Mouse (Mus musculus) neutrophil, adult 5-6 weeks (primary cell): ENCODE measurements around the gene Kif12. TPM values are rescaled to one million over a fixed set of nuclear protein-coding genes. Genes with fewer than 3 reads are reported as not detected.

Experiments used
- ATAC-seq: fragments of 151-379, 151-347 bp; 2 replicates; pipeline ENCODE4 v1.8.0; 2017; ENCODE audit warnings: mild to moderate bottlenecking, moderate TSS enrichment; ENCODE audit not compliant: insufficient number of reproducible peaks, poor library complexity, low FRiP score, severe bottlenecking; ENCODE audit errors: extremely low read depth
- total RNA-seq: library from RNA; stranded (forward); fragments of 200-1000 nt; gene quantifications from 2 replicates; pipeline ENCODE4 v1.2.3, GENCODE M21; 2017

The Kif12 gene
- total RNA-seq = not detected in 2 replicates

DNA sequence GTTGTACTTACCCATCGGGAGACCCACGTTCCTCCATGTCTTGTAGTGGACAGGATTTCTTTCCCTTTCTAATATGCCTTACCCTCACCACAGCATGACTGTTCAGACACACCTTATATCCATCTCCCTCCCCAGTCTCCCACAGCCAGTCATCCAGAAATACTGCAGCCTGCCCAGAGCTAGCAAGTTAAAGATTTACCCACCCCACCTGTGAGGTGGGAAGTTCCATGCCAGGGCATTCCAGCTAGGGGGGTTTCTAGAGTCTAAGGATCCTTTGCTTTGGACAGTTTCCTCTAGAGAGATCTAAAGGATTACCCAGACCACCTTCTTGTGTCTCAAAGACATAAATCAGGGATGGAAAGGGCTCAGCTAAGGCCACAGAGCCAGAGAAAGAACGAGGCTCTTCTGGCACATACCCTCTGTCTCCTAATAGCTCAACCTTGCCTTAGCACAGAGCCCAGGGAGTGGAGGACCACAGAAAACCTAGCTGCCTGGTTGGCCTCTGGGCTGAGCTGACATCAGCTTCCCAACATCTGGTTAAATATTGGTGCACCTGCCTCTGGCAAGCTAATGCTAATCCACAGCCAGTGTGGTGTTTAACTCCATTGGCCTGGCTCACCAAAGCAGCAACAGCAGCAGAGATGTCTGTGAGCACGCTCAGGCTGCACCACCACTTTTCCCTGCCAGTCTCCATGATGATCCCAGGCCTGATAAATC is at the start of gene Kif12:
Gene Kif12 (minus strand): TSS at position 163 of the 717 bp plus-strand sequence.
- ATAC-seq = no peak

DNA sequence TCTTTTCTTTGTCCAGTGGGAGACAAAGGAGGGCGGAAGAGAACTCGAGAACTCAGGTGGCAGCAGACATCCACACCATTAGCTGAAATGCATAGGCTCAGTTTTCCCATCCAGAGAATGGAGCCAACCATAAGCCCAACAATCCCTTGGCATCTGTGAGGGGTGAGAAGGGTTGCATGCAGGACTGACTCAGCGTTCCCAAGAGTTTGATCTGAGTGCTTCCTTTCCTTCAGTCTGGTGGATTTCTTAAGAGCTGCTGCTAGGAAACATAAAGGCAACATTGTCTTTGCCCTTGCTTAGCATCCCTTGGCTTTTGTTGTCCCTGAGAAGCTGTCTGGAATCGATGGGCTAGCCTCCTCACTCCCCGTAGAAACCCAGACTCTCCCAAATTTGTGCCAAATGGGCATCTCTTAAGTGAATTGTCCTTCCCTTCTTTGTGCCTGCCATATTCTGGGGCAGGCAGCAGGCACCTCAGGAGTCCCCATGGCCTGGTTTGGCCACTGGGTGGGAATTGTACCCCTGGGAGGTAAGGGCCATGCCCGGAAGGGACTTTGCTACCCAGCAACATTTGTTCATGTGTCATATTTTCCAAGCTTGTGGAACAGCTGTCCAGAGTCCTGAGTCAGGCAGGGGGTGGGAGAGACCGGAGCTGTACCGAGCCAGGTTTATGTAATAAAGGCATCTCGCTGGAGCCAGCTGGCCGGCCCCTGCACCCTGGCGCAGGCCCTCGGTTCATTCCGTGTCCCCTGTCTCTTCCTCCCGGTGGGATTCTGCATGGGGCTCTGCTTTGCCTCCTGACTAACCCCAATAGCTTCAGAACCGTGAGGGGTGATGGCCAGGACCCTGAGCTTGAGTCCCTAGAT is 49.4 kb upstream of the Kif12 start:
- no peak for ATAC-seq

DNA sequence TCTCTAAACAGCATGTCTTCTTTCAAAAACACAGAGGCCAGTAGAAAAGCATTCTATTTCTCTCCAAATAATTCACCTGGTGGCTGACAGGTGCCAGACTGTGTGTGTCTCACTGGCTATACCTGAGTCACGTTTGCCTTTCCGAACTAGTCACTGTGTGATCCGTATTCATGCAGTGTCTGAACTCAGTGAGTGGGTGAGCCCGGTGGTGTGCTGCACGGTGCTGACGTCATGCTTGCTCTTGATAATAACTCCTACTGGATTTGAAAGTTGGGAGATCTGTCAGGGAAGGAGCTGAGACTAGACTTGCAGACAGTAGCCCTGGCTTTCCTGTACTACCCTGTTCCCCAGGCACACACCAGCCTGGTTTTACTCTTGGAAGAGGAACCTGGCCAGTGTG is 47.7 kb upstream of the Kif12 start:
- no peak for ATAC-seq

DNA sequence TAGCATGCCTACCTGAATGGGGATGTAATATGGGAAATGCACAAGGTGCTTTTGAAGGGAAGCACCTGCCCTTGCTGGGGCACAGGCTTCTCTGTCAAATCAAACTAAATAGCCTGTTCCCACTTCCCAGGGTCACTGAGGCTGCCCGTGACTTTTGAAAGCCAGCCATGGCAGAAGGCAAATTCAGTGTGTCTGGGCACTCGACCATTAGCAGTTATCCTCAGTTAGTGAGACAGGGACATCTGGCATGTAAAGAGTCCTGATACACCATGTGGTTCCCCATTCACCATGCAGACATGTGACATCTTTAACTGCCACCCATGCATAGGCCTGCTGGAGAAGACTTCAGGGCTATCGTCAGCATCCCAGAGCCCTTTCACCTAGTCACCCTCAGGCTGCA is 47.1 kb upstream of the Kif12 start:
- ATAC-seq = no peak

DNA sequence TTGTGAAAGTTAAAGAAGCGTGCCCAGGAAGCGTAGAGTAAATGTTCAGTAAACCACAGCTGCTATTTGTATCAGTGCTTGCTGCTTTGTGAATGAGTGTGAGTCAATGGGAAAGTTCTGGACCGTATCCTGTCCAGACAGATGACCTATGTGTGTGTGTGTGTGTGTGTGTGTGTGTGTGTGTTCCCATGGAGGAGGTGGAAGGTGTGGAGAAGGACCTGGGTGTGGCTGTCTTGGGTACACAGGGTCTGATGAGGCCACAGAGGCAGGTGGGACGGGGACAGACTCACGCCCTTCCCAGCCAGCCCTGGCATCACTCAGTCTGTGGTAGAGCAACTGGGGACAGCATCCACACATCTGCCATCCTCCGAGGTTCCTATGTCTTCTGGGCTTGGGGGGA is 45.6 kb upstream of the Kif12 start:
- ATAC-seq = no peak

DNA sequence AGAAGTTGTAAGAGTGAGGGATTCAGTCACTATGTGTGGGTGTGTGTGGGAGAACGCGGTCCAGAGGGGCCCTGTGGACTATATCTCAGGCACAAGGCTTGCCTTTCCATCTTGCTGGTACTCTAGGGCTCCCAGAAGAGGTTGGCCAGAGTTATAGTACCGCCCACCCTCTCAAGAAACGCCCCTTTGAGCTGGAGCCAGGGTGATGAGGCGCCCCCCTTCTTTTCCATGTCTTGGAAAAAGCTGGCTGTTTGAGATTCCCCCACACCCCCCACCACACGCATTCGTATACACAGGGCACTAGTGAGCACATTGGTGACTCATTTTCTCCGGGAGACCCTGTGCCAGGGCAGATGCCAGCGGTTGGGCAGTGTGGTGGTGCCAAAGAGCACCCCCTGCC is 44.6 kb upstream of the Kif12 start:
- ATAC-seq = no peak

DNA sequence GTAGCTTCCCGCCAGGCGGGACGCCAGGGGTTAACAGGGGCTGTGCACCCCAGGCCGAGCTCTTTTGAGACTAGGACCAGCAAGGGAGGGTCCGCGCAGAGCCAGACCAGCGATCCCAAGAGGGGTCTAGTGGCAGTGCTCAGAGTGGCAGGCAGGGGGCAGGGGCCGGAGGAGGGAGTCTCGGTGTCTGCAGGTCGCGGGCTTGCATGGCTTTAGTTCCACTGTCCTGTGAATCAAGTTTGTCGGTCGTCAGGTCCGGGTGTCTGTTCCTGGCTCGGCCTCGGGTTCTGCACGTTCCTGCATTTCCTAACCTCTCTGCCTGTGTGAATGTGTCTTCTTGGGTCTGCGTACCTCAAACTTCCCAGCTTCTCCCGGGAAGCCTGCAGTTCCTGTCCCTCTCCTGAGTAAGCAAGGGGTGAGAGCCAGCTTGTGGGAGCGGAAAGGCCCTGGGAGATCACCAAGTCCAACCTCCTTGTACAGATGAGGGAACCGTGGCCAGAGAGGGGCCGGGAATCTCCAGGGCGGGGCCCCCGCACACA is 44.1 kb upstream of the Kif12 start:
- ATAC-seq = no peak

DNA sequence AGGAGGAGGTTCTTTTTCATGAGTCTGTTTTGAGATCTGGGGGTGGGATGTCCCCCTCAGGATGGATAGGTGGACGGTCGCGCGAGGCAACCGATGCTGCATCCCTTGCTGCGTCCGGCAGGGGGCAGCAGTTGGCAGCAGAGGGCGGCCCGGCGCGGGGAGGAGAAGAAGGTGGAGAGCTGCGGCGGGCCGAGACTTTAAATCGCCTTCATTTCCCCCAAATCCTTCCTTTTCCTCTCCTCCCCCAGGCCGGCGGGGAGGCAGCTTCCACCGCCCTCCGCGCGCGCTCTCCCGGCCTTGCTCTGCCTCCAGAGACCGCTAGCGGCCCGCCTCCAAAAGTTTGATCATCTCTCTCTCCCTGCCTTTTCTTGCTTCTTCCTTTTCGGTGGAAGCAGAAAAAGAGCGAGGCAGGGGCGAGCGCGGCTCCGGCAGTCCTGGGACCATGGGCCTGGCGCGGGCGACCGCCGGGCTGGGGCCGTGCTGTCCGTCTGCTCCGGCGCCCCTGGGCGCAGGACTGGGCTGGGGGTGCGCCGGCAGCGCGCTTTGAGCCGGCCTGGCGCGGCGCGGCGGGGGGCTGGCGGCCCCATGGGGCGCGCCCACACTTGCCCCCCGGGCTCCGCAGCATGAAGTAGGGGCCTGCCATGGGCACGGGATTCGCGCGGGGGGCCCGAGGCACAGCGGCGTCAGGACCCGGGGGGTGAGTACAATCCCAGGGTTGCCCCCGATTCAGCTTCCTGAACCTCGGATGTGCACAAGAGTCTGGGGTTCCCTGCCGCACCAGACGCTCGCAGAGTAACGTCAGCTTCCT is 43.5 kb upstream of the Kif12 start:
- ATAC-seq = peak; percentile 54

DNA sequence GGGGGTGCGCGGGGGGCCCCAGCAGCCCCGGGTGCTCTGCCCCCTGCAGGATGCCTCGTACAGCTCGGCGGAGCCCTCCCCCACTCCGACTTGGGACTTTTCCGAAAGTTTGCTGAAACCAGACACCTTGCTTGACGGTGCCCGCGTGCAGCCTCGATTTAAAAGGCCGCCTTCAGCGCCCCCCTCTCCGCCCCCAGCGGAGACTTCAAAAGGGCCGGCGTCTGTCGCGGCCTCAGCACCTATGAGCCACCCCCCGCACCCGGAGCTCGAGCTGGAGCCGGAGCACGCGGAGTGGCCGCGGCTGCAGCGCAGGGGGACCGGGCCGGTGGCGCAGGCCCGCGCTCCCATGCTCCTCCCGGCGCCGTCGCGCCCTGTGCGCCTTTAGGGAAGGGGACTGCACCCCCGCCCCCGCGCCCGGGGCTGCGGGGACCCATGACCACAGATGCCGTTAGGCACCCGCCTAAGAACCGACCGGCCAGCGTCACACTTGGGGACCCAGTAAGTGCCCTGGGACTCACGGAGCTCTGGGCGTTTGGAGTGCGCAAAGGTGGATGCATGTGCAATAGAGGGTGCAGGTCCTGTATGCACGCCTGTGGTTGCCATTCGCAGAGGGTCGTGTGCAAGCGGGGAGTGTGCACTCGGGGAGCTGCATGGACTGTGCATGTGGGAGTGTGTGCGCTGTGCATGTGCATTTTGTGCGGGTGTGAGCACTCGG is 42.1 kb upstream of the Kif12 start, which contains the start of gene Col27a1:
Gene Col27a1 (plus strand): TSS at position 98 of the 715 bp plus-strand sequence.
- peak; percentile 7; the same call in 1 of the 2 replicates for ATAC-seq

DNA sequence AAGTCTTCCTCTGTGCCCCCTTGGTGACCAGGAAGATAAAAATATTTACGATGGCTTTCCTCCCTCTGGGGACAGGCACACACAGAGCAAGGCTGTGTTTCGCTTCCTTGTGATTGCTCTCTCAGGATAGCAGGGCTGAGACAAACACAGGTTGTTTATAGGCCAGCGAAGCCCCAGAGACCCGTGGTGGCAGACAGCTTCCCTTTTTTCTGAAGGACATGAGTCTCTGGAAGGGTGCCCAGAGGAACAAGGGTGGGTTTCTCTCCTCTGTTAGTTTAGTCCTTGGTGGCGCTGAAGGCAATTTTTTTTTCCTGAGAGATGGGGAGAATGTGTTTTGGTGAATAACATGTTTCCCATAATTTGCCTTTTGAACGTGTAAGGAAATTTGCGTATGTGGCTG is 33.7 kb upstream of the Kif12 start:
- peak; percentile 33; the same call in 1 of the 2 replicates for ATAC-seq

DNA sequence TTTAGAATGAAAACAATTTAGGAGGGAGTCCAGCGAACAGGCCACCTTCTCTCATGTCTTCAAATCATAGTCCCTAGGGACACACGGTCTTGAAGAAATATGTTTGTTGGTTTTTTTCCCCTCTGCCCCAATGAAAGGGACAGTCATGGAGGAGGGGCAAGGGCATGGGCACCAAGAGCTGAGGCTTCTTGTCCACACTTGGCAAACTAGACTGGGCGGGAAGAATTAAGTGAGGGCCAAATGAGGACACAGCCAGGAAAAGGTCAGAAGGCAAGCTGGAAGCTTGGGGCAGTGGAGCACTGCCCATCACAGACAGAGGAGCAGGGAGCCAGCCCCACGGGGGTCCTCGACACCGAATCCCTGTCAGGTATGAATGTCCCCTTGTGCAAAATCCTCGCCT is 31.9 kb upstream of the Kif12 start:
- ATAC-seq = no peak

DNA sequence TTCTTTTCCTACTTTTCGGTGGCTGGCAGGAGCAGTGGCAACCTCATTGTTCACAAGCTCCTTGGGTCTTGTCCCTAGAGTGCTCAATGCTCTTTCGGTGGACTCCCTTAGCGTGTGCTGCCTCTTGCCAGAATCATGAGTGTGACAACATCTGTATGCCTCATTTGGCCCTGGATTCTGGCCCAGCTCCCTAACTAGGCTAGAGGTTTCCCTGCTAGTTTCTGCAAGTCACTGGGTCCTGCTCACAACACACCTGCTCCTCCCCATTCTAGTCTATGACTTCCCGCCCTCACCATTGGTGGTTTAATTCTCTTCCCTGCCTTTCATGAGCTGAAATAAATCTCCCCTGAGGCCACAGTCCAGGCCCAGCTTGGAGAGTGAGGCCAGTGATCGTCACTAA is 27.4 kb upstream of the Kif12 start:
- ATAC-seq = no peak

DNA sequence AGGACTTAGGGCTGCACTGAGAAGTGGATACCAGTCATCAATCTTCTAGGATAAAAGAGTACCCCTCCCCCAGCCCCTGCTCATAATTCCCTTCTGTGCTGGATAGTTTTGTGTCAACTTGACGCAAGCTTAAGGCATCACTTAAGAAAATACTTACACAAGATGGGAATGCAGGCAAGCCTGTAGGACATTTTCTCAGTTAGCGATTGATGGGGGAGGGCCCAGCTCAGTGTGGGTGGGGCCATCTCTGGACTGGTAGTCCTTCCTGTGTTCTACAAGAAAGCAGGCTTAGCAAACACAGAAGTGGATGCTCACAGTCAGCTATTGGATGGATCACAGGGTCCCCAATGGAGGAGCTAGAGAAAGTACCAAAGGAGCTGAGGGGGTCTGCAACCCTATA is 22.4 kb upstream of the Kif12 start:
- no peak for ATAC-seq

DNA sequence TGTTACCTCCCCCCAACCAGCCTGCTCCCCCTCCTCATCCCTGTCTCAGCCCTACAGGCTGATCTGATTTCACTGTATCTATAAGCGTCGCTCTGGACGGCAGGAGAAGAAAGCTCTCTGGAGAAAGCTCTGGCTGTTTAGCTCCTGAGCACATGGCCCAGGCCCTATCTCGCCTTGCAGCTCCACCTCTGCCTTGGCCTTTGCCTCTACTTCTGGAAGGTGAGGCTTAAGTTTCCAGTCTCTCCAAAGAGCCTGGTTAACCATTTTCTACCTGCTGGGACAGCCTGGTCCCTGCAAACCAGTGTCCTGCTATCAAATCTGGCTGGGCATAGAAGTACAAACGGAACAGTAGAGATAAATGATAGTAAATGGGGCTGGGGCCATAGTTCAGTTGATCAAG is 19.7 kb upstream of the Kif12 start:
- no peak for ATAC-seq

DNA sequence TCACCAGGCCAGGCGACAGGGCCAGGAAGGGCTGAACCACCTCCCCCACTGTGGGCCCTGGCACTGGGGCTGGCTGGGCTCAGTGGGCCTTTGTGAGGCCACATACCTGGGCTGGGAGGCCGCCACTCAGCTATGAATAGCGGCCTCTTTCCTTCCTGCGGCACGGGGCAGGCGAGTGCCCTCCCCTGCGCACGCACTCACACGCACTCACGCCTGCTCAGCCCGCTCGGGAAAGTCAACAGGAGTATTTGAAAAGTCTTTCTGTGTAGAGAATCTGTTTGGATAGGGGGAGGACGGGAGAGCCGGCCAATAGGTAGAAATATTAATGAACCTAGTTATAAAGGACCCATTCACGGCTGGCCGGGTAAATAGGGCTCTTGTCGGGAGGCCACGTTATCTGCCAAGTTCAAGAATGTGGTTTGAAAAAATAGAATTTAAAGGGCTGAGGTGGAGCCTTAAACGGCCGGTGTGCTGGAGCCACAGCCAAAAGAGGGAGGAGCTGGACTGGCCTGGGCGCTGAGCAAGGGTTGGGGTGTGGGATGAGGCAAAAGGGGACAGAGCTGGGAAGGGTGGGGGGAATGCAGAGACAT is 14.4 kb upstream of the Kif12 start:
- no peak for ATAC-seq

DNA sequence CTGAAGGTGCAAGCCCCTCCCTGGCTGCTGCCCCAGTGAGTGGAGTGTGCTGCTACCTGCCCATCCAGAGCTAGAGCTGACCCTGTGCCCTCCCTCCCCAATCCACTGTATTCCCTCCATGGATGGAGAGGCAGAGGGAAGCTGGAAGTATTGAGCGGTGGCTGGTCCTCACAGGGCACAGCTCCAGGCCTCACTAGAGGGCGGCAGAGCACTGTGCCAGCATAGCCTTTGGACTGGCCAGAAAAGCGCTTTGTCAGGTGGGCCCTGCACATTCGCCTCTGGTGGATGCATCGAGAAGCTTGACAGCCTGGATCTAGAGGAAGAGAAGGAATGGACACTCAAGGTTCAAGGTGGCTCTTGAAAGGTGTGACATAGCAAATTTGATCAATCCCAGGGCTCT is 9.6 kb upstream of the Kif12 start:
- ATAC-seq = peak; percentile 45; the same call in 1 of the 2 replicates

DNA sequence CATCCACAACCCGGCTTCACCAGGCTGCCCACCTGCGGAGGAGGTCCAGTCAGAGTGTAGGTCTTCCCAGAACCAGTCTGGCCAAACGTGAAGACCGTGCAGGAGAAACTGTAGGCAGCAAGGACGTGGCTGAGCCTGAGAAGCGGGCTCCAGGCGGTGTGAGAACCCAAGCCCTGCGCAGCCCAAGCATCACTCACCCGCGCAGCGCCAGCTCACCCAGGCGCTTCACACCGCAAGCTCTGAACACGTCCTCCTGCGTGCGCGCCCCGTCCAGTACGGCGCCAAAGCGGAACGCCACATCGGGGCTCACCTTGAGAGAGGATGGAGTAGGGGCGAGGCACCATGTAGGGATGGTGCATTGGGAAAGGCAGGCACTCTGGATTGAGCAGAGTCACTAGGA is 809 bp downstream of the Kif12 start:
- no peak for ATAC-seq

DNA sequence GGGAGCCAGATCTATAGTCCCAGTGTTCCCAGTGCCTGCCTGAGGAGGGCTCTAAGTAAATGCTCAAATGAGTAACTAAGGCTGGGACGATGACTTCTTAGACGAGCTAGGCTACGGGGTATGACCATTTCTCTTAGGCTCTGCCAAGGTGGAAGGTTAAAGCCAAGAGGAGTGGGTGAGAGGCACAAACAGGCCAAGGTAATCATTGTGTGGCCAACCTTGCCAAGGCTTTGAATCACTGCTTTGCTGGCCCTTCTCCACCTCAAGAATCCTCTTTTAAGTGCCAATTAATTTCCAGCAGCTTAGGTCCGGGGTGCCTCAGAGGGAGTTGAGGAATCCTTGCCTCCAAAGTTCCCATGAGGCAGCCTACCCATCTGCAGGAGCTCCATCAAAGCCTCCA is 1.9 kb downstream of the Kif12 start:
- no peak for ATAC-seq
